Mouse (Mus musculus) liver, postnatal 0 days (tissue): Measurements from ENCODE around the gene Fetub. TPM values are rescaled to one million over a fixed set of nuclear protein-coding genes. Genes with fewer than 3 reads are reported as not detected.
A peak's percentile ranks its signal among the peaks of the same experiment; 100 is the strongest.

ENCODE experiments used
- ATAC-seq: fragments of 200-750 bp; cut with Nextera tagmentation; 2 replicates; pipeline ENCODE4 v1.8.0; 2017; ENCODE audit warnings: mild to moderate bottlenecking, moderate library complexity
- DNase-seq: peaks from one replicate; pipeline ENCODE4 v3.0.0-alpha.2; 2016
- H3K27ac ChIP-seq: fragments of 300-500 bp; sonication (generic); 2 replicates; pipeline ENCODE4 v1.5.1; 2014; ENCODE audit warnings: antibody characterized with exemption, moderate library complexity, mild to moderate bottlenecking, low read depth
- H3K27me3 ChIP-seq: fragments of 300-500 bp; sonication (generic); 2 replicates; pipeline ENCODE4 v1.6.1; 2014; ENCODE audit warnings: low read length, control low read depth, mixed read lengths; ENCODE audit not compliant: insufficient read depth
- H3K36me3 ChIP-seq: fragments of 300-500 bp; sonication (generic); replicated peaks from 2 replicates; pipeline ENCODE4 v1.6.1; 2014; ENCODE audit warnings: mild to moderate bottlenecking, control low read depth, low read length, moderate library complexity, mixed read lengths; ENCODE audit not compliant: insufficient read depth
- H3K4me1 ChIP-seq: fragments of 300-500 bp; sonication (generic); 2 replicates; pipeline ENCODE4 v1.6.1; 2014; ENCODE audit warnings: antibody characterized with exemption, mild to moderate bottlenecking, control low read depth; ENCODE audit not compliant: insufficient read depth
- H3K4me2 ChIP-seq: fragments of 300-500 bp; sonication (generic); 2 replicates; pipeline ENCODE4 v1.6.1; 2014; ENCODE audit warnings: low read depth, mild to moderate bottlenecking, low read length, moderate library complexity, mixed read lengths
- H3K4me3 ChIP-seq: fragments of 300-500 bp; sonication (generic); 2 replicates; pipeline ENCODE4 v1.5.1; 2014; ENCODE audit warnings: low read depth, low read length
- H3K9ac ChIP-seq: fragments of 300-500 bp; sonication (generic); replicated peaks from 2 replicates; pipeline ENCODE4 v1.6.1; 2014; ENCODE audit warnings: mild to moderate bottlenecking, moderate library complexity
- H3K9me3 ChIP-seq: fragments of 300-500 bp; sonication (generic); 2 replicates; pipeline ENCODE4 v1.6.1; 2016; ENCODE audit warnings: mild to moderate bottlenecking, control low read depth, low read length, mixed read lengths
- CTCF ChIP-seq: sonication (generic); IDR thresholded peaks from 2 replicates; pipeline ENCODE4 v1.5.1; 2016; ENCODE audit warnings: antibody characterized with exemption, low read depth
- EP300 ChIP-seq: IDR thresholded peaks from 2 replicates; pipeline ENCODE4 v1.6.1; 2016; ENCODE audit warnings: antibody characterized with exemption, low read depth, mild to moderate bottlenecking
- WGBS: fragments of 180-500 bp; shearing (Covaris S2); extraction: QIAGEN DNeasy Blood & Tissue Kit; methylation state at CpG from one replicate; pipeline ENCODE4 v1.1.7; 2014; ENCODE audit not compliant: insufficient replicate concordance; 5-methylcytosine and 5-hydroxymethylcytosine counted together
- polyA plus RNA-seq: library from polyadenylated mRNA; unstranded; fragments of >200 nt; fragmentation: Nextera tagmentation; extraction: Ambion mirVana; gene quantifications from 2 replicates; pipeline ENCODE4 v1.2.1, GENCODE M21; 2015

The Fetub gene
- polyA plus RNA-seq, 1 experiment from 2014 or later: 578 TPM

DNA sequence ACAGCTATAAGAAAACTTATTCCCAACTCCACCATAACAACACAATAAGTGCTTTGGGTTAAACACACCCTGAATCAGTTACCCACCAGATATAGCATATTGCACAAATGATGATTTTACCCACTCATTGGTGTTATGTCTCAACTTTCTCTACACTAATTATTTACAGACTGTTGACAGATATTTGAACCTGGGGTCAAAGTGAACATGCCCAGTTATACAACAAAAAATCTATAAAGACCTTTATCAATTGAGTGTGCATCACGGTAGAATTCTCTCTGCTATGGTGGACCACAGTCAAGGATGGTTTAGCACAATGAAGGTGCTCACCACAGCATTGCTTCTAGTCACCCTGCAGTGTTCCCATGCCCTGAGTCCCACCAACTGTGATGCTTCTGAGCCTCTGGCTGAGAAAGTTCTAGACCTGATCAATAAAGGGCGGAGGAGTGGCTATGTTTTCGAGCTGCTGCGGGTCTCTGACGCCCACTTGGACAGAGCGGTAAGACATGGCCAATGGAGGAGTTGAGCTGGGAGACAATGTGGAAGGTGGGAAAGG, 32.8 kb downstream of the Fetub start, which contains the start of gene Hrg:
Gene Hrg (plus strand): TSS at position 233 of the 556 bp plus-strand sequence.
- peak; percentile 80 for ATAC-seq
- no peaks in the 10 kb centered on the region for H3K9me3 ChIP-seq
- peak within 1 kb of the TSS; percentile 80 for H3K27ac ChIP-seq
- H3K4me2 ChIP-seq: peak within 1 kb of the TSS; percentile 51
- 0 out of 2 replicates have a peak, but pooled peaks cover under 1% of the 10 kb centered on the region for H3K36me3 ChIP-seq
- peak within 1 kb of the TSS; percentile 54; the same call in 1 of the 2 replicates for H3K9ac ChIP-seq
- peak within 1 kb of the TSS; percentile 29 for H3K4me3 ChIP-seq
- H3K27me3 ChIP-seq: no peaks in the 10 kb centered on the region
- peak; percentile 25 for DNase-seq
- TF ChIP-seq EP300 (peak; percentile 76), CTCF (no peak)
- 71% methylated on average over 6 of the region's 6 CpGs for WGBS
- H3K4me1 ChIP-seq: 0 out of 2 replicates have a peak, but pooled peaks cover 2% of the 10 kb centered on the region

DNA sequence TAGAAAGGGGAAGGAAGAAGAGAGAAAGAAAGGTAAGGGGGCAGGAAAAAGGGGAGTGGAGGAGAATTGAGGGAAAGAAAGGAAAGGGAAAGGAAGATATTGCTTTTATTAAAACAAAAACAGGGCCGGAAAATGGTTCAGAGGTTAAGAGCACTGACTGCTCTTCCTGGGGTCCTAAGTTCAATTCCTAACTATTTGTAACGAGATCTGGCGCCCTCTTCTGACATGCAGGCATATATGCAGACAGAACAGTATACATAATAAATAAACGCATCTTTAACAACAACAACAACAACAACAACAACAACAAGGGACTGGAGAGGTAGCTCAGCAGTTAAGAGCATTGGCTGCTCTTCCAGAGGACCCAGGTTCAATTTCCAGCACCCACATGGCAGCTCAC, 34.9 kb downstream of the Fetub start:
- no peaks in the 10 kb centered on the region for H3K27me3 ChIP-seq
- H3K4me2 ChIP-seq: peak overlapping the region; percentile 51; the same call in 1 of the 2 replicates
- H3K9ac ChIP-seq: 0 out of 2 replicates have a peak overlapping the region, but pooled peaks have one; percentile 30
- no peak for ATAC-seq
- 0 out of 2 replicates have a peak, but pooled peaks cover 2% of the 10 kb centered on the region for H3K4me1 ChIP-seq
- no peak for TF ChIP-seq EP300
- peak; percentile 65 for TF ChIP-seq CTCF
- H3K4me3 ChIP-seq: no peak overlapping the region
- no peak for DNase-seq
- WGBS: 30% methylated on average over 4 of the region's 4 CpGs
- H3K27ac ChIP-seq: peak overlapping the region; percentile 80
- H3K9me3 ChIP-seq: no peaks in the 10 kb centered on the region
- 0 out of 2 replicates have a peak, but pooled peaks cover 9% of the 10 kb centered on the region for H3K36me3 ChIP-seq

- Histone ChIP-seq H3K4me3 (no peak overlapping the region), H3K4me2 (no peak overlapping the region), H3K9ac (no peak overlapping the region), H3K36me3 (0 out of 2 replicates have a peak, but pooled peaks cover 14% of the 10 kb centered on the region), H3K27ac (no peak overlapping the region), H3K9me3 (no peaks in the 10 kb centered on the region), H3K4me1 (0 out of 2 replicates have a peak, but pooled peaks cover under 1% of the 10 kb centered on the region), H3K27me3 (no peaks in the 10 kb centered on the region)
- TF ChIP-seq CTCF: no peak
- TF ChIP-seq EP300: no peak
- DNase-seq: no peak
- whole genome bisulfite sequencing: 61% methylated on average over 13 of the region's 13 CpGs
- no peak for ATAC-seq
Observed at GRCm38 (mm10) chr16:22955397-22956084, 37.4 kb downstream of the Fetub start.

GRCm38 (mm10) chr16:22956085-22956439, 37.9 kb downstream of the Fetub start:
- no peak overlapping the region for H3K4me2 ChIP-seq
- H3K4me1 ChIP-seq: no peaks in the 10 kb centered on the region
- 0 out of 2 replicates have a peak, but pooled peaks cover 14% of the 10 kb centered on the region for H3K36me3 ChIP-seq
- TF ChIP-seq EP300 (no peak), CTCF (no peak)
- H3K27ac ChIP-seq: no peak overlapping the region
- DNase-seq (no peak), ATAC-seq (no peak)
- H3K9ac ChIP-seq: no peak overlapping the region
- H3K27me3 ChIP-seq: no peaks in the 10 kb centered on the region
- 80% methylated on average over 11 of the region's 11 CpGs for WGBS
- H3K9me3 ChIP-seq: no peaks in the 10 kb centered on the region
- H3K4me3 ChIP-seq: no peak overlapping the region

DNA sequence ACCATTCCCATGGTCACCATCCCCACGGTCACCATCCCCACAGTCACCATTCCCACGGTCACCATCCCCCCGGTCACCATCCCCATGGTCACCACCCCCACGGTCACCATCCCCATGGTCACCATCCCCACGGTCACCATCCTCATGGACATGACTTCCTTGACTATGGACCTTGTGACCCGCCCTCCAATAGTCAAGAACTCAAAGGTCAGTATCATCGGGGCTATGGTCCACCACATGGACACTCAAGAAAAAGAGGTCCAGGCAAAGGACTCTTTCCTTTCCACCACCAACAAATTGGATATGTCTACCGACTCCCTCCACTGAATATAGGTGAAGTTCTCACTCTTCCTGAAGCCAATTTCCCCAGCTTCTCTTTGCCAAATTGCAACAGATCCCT, 42.9 kb downstream of the Fetub start:
- H3K9me3 ChIP-seq: no peaks in the 10 kb centered on the region
- TF ChIP-seq EP300: no peak
- TF ChIP-seq CTCF: no peak
- no peak overlapping the region for H3K4me3 ChIP-seq
- H3K4me1 ChIP-seq: no peaks in the 10 kb centered on the region
- WGBS: 82% methylated on average over 8 of the region's 8 CpGs
- ATAC-seq: no peak
- H3K4me2 ChIP-seq: no peak overlapping the region
- H3K27me3 ChIP-seq: no peaks in the 10 kb centered on the region
- H3K27ac ChIP-seq: no peak overlapping the region
- DNase-seq: no peak
- 0 out of 2 replicates have a peak, but pooled peaks cover 12% of the 10 kb centered on the region for H3K36me3 ChIP-seq
- H3K9ac ChIP-seq: no peak overlapping the region

- H3K27me3 ChIP-seq: no peaks in the 10 kb centered on the region
- TF ChIP-seq CTCF (no peak), EP300 (no peak)
- no peak overlapping the region for H3K27ac ChIP-seq
- H3K36me3 ChIP-seq: 0 out of 2 replicates have a peak, but pooled peaks cover 10% of the 10 kb centered on the region
- H3K9me3 ChIP-seq: no peaks in the 10 kb centered on the region
- H3K4me3 ChIP-seq: no peak overlapping the region
- no peak overlapping the region for H3K4me2 ChIP-seq
- H3K4me1 ChIP-seq: no peaks in the 10 kb centered on the region
- no peak overlapping the region for H3K9ac ChIP-seq
- no peak for DNase-seq
- ATAC-seq: no peak
- 70% methylated on average over 5 of the region's 5 CpGs for WGBS
Observed at GRCm38 (mm10) chr16:22962256-22962655, 44.1 kb downstream of the Fetub start.
